Mouse (Mus musculus): Measurements from ENCODE around the gene Camk2b. TPM values are rescaled to one million over a fixed set of nuclear protein-coding genes. Genes with fewer than 3 reads are reported as not detected.

Gene Camk2b
- total RNA-seq, 2 experiments from 2014 or later, result 0.38 to 0.59 TPM

DNA sequence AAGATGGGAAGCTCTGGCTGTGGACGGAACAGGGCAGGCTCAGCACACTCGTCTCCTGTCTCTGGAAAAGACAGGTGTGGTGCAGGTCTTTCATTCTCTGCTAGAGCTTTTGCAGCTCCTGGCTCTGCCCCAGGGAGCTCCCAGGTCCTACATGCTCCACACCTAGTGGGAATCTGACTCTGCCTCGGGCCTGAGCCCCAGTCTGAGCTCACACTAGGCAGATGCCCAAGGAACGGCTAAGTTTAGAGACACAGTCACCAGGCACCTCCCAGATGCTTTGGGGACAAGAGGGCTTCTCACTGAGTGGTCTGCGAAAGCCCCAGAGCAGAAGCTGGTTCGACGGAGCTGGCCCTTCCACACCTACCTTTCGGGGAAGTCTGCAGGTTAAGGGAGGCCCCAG, 12.8 kb downstream of the Camk2b start:
- ATAC-seq (ENCODE audit: poor library complexity, severe bottlenecking), result no peak

DNA sequence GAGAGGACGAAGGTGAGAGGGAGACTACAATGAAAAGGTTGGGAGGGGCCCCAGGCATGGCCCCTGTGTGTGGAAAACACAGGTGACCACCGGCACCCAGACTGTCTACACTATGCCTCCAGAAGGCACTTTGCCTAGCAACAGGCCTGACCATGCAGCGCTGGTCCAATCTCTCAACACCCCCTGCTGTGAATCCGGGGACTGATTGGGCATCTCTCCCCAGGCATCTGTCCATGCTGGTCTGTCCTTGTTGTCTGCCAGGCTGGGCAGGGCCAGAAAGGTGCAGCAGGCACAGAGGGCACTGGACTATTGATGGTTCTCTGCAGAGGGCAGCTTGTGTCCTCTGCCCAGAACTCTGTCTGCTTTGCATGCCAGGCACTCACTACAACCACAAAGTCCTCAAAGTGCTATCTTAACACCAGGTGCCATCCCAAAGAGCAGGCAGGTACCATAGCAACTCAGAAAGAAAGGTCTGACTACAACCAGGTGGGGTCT, 16.0 kb downstream of the Camk2b start:
- no peak for ATAC-seq (ENCODE audit: poor library complexity, severe bottlenecking)

DNA sequence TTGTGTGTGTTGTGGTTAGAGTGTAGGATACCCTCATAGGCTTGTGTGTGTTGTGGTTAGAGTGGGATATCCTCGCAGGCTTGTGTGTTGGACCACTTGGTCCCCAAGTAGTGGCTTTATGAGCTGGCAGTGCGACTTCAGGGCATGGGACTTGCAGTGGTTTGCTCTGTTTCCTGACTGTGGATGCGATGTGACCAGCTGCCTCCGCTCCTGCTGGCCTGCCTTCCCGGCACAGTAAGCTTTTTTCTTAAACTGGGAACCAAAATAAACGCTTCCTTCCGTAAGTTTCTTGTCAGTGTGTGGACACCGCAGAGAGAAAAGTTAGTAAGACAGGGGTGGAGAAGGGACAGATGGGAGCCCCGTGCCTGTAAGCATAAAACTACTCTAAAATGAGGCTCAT, 18.0 kb downstream of the Camk2b start:
- ATAC-seq (ENCODE audit: poor library complexity, severe bottlenecking), result no peak

DNA sequence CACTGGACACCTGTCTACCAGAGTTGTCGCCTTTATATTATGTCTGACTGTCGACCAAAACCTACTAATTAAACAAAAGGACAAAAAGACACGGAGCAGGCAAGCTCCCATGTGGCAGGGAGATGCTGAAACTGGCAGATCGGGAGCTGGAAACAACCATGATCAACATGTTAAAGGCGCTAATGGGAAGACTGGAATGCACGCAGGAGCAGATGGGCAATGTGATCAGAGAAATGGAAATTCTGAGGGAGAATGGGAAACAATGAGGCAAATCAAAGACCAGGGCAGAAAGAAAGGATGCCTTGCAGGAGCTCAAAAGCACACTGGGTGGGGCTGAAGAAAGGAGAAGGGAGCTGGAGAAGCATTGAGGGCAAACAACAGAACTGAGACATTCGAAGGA, 27.2 kb downstream of the Camk2b start:
- no peak for ATAC-seq (ENCODE audit: poor library complexity, severe bottlenecking)

DNA sequence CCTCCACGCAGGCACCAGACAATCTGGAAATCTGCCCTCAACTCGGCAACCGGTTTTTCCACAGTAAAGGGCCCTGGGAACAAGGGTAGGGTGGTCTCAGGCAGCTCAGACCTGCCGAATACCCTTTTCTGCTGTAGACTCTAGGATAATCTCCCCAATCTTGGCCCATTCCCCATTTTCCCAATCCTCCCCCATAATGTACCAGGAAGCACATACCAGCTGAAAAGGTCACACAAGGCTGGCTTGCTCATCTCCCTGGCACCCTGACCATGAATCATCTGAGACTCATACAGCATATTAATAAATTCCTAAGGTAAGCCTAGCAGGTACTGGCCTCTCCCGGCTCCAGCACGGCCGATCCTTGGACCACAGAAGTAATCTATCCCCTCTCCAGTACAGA, 28.5 kb downstream of the Camk2b start:
- no peak for ATAC-seq (ENCODE audit: poor library complexity, severe bottlenecking)

DNA sequence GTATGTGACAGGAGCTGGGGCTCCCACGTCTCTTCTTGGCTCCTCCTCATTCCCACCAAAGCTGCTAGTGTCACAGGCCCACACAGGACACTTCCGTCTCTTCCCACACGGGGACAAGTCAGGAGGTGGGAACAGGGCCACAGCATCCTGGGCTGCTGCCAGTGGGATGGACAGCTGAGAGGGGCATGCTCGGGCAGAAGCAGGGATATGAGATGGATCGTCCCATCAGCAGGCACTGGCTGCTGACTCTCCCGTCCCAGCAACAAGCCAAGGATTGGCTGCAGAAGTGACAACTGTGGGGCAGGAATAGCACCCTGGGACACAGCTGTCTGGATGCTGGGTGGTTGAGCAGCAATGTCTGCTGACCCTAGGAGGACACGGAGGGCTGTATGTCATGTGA, 29.0 kb downstream of the Camk2b start:
- no peak for ATAC-seq (ENCODE audit: poor library complexity, severe bottlenecking)

DNA sequence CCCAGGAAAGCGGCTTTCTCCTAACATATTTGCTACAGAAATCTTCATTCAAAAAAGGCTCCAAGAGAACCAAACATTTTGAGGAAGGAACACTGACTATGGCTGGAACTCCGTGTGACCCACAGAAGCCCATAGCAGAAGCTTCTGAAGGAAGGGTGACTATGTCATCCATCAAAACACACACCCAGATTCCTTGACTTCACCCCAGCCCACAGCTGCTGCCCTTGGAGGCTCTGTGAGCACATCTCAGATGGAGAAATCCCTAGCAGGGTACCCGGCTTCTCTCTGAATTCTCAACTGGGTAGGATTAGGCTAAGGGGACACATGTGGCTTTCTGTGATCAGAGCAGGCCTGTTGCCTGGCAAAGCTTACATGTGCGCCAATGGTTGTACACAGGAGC, 29.7 kb downstream of the Camk2b start:
- no peak for ATAC-seq (ENCODE audit: poor library complexity, severe bottlenecking)

DNA sequence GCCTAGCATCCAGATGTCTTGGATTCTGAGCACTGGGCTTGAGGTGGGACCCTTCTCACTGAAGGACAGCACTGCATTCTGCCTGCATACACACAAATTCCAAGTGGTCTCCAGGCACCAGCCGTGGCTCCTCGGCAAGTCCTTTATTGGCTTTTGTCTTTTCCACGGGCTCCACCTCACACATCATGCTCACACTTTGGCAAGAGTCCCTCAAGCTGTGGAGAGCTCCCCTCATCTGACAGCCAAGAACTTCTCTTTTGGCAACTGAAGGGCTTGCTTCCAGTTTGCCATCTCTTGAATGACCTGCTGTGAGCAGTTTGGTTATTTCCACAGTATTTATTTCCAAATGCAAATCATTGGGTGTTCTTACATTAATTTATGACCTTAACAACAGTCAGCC, 30.6 kb downstream of the Camk2b start:
- ATAC-seq (ENCODE audit: poor library complexity, severe bottlenecking), result no peak

DNA sequence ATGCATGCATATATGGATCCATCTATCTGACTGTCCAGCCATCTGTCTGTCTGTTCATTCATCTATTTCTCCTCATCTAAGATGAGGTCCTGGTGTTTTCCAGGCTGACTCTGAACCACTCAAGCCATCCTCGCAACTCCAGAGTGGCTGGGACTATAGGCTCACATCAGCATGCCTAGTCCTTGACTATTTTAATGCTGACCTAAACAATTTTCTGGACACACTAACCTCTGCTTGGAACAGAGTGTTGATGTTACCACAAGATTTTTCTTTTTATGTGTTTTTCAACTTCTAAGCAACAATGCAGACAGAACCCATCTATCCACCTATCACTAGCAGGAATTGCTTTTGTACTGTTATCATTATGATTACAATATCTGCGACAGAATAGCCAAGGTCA, 31.4 kb downstream of the Camk2b start:
- ATAC-seq (ENCODE audit: poor library complexity, severe bottlenecking), result no peak

DNA sequence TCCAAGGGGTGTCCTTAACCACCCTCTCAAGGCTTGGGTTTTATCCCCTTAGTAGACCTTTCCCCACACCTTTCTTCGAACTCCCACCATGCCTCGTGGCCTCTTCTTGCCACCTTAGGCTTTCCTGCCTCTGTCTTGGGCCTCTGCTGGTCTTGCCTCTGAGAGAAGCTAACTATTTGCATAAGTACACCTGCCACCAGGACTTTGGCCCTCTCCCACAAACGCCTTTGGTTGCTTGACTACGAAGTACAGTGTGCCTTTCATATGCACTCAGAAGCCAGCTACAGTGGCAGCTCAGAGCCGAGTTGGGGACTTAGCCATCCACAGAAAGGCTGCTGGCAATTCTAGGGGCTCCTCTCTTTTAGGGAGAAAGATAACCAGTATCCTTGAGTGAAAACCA, 32.4 kb downstream of the Camk2b start:
- ATAC-seq (ENCODE audit: poor library complexity, severe bottlenecking), result no peak

DNA sequence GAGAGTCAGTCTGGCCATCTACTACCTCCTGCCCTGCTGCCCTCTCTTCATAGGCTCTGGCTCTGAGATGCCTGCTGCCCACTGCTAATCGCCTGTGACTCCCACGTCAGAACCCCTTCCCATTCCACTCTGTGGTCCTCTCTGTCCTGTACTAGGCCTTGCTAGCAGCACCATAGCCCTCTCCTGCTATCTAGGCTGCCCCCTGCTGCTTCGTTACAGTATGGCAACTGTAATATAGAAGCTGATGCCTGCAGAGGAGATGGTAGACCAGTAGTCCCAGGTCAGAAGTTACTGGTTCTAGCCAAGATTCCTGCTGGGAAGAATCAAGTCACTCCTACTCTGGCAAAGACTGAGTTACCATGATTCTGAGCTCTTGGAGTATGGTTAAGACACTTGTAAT, 33.0 kb downstream of the Camk2b start:
- ATAC-seq (ENCODE audit: poor library complexity, severe bottlenecking), result peak; percentile 59

DNA sequence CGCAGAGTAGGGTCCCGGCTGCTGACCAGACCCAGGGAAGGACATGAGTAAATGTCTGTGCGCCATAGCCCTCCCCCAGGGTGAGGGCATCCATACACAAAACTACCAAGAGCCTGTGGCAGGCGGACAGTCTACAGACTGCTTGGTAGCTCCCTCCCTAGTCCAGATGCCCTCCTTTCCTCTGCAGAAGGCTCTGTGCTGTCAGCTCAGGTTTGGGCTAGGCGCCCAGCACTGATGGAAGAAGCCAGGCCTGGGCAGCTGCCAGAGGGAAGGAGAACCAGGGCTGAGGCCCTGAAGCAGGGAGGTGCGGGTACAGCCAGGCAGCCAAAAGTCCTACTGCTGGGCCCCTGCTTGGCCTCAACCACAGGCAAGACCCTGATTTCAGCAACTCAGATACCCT, 35.5 kb downstream of the Camk2b start:
- ATAC-seq (ENCODE audit: poor library complexity, severe bottlenecking), result no peak

DNA sequence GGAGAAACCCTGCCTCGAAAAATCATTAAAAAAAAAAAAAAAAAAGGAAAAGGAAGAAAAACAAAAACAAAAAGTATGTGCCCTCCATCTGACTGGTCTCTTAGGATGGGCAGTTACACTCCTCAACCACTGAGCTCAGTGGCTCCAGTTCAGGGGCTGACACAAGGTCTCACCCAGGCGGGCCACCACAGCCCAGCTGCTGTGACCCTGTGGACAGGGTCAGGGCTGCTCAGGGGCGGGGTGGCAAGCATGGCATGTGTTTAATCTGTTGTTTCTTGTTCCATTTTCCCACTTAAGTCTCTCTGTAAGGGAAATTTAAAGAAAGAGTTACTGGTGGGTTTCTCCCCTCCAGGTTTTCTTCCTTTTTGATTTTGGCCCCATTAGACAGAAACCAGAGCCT, 36.4 kb downstream of the Camk2b start:
- ATAC-seq (ENCODE audit: poor library complexity, severe bottlenecking), result no peak

DNA sequence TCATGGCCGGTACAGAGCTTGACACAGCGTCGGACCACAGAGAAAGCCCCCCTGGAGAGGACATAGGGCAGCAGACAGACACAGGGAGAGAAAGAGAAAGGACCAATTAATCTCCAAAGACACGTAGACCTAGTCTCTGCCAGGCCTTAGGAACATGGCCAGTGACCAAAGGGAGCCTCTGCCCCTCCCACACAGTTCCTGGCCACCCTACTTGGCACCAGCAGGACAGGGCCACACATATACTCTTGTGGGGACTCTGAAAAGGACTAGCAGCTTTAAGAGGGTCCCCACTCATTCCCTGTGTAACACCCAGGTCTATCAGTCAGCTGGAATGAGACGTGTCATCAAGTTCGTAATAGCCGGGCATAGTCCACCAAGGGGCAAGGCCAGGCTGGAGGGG, 37.3 kb downstream of the Camk2b start:
- no peak for ATAC-seq (ENCODE audit: poor library complexity, severe bottlenecking)

DNA sequence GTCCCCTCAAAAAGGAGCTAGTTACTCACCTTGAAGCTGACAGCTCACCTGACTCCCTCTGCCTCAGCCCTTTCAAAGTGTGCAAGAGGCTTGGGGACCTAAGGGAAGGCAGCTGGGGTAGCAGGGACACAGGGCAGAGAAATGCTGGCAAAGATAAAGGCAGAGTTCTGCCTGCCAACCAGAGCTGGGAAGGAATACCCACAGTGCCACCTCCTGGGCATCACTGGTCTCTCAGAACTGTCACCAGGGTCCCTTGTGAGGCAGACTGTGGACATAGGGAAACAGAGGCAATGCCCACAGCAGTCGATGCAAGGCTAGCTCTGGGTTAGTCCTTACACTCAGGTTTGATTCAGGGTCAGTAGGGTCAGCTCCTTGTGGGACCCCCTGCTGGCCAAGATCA, 39.8 kb downstream of the Camk2b start:
- no peak for ATAC-seq (ENCODE audit: poor library complexity, severe bottlenecking)

DNA sequence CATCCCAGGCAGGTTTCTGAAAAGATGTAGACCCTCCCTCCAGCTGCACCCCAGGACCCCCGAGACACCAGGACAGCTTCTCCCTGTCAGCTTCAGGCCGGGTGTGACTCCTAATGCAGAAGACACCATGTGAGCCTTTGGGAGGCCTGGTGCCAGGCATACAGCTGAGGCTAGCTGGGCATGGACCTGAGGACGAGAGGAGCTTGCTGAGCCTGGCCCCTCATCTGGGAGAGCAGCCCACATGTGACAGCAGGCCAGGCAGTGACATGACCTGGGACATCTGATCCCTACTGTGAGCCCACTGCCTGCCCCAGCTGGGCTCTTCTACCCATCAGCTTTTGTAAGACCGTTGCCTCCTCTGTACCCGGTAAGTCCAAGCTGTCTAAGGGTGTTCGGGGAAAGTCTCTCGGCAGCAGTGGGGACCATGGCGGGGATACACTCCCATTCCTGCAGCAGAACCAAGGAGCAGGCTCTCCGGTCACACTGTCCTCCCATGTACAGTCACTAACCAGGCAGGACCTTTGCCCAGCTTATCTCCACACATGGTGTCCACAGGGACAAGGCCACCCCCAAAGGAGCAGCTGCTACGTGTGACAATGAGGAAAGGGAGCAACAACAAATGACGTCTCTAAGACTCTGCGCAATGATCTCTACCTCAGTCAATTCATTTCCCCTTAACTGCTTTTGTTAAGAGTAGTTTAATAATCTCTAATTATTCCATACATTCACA, 41.1 kb downstream of the Camk2b start:
- no peak for ATAC-seq (ENCODE audit: poor library complexity, severe bottlenecking)

DNA sequence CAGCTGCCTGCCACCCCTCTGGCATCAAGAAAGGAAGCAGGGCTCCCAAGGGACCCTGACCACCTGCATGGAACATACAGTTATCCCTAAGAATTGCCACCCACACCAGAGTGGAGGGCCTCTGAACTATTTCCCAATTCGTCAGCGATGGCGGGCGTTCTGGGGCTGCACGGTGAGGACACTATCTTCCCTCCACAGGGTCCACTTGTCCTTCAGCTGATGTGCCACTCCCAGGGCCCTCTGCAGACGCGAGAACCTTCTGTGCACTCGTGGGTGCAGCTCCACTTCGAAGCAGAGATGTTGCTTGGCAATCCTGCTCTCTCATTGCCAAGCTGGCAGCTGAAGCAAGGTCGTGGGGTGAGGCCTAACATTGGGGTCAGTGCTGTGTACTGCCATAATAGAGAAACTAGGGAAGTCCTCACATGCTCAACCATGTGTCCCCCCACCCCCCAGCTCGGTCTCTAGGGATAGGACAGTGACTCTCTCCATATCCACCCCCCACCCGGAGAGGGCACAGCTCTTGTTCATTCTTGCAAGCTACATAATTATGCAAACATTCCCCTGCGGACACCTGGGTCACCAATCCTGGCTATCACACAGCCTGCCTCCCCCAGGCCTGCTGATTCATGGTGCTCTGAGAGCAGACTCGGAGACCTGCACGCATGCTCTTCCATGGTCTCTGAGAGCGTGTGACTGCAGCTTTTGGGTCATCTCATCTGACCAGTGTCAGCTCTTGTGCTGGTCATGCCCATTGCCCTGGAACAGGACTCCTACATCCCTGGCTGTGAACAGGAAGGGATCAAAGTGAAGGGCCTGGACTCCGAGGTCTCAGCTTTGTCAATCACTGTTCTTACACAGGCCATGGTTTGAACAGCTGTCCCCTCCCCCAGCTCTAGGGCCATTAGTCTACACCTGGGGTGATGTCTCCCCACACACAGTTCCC, 45.0 kb downstream of the Camk2b start:
- ATAC-seq (ENCODE audit: poor library complexity, severe bottlenecking), result no peak

DNA sequence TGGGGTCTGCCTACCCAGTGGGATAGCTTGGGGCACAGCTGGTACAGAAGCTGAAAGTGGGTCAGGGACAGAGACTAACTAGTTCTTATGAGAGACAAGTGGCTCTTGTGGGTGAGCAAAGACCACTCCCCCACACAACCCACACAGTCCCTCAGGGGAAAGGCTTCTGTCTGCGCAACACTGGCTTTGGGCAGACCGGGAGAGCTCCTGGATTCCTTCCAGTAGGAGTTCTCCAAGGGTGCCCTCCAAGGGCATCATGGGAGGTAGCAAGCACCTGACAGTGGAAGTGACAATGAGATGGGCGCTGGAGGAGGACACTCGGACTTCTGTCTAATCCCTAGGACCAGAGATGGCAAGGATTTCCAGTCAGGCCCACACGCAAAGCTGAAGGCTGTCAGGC, 45.8 kb downstream of the Camk2b start:
- ATAC-seq (ENCODE audit: poor library complexity, severe bottlenecking), result no peak

DNA sequence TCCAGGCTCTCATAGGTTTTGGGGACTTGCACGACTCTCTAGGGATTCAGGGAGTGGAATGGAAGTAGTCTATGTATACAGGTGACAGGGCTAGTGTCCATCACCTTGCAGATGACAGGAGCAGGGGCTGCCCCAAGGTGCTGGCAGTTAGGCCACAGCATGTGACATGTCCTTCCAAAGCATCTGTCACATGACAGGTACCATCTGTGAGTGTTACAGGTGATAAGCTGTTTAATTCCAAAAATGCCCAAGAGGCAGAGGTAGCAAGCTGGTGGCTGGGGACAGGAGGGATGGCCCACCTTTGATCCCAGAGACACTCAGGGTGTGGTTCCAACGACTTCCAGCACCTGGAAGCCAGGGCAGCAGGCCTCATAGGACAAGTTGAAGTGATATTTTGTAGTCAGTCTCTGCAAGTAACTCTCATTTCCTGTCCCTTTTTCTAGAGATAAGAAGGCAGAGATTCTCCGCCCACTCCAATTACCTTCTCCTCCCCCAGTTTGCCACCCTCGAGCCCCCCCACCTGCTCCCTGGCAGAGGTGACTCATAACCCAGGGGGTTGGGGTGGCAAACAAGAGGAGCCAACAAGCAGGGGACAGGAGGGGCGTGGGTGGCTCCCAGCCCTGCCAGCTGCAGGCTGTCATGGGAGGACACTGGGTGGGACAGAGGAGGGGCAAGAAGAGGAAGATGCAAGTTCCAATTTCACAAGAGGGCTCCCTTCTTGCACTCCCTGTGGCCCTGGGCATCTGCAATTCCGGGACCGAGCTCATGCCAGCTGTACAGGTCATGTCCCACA, 47.7 kb downstream of the Camk2b start:
- ATAC-seq (ENCODE audit: poor library complexity, severe bottlenecking), result peak; percentile 84

DNA sequence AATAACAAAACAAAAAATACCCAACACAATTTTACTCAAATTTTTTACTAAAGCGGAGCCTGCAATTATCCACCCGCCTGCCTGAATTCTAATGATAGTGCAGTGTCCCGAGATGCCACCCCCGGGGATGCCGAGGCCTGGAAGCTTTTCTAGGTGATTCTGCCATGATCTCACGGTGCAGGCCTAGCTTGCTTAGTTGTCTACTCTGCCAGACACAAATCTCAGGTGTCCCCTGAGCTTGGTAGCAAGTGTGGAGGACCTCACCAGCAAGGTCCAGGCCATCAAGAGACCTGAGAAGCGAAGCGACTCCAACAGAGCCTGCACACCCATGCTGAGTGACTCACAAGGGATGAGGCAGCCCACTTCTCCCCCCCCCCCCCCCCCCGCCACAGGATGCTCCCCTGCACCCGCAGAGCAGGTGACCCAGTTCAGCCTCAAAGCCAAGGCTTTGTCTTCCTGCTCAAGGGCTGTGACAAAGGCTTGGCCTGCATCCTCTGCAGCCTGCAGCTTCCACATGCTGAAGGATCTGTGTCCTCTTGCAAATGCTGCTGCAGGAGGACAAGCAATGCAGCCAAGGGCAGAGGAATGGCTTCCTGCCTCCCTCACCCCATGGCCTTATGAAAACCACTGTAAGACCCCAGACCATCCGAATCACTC, 48.5 kb downstream of the Camk2b start:
- no peak for ATAC-seq (ENCODE audit: poor library complexity, severe bottlenecking)
